Mouse (Mus musculus) stomach, postnatal 0 days (tissue): ENCODE data around the gene Phactr1. TPM values are rescaled to one million over a fixed set of nuclear protein-coding genes. Genes with fewer than 3 reads are reported as not detected.

ENCODE experiments used
- ATAC-seq: fragments of 200-750 bp; cut with Nextera tagmentation; 2 replicates; pipeline ENCODE4 v1.8.0; 2017; ENCODE audit not compliant: low FRiP score, low TSS enrichment
- DNase-seq: peaks from one replicate; pipeline ENCODE4 v3.0.0-alpha.2; 2016; ENCODE audit warnings: low spot score
- H3K27ac ChIP-seq: fragments of 300-500 bp; sonication (generic); replicated peaks from 2 replicates; pipeline ENCODE4 v1.5.1; 2014; ENCODE audit warnings: mild to moderate bottlenecking, control low read depth
- H3K27me3 ChIP-seq: fragments of 300-500 bp; sonication (generic); 2 replicates; pipeline ENCODE4 v1.6.1; 2014; ENCODE audit warnings: low read length; ENCODE audit not compliant: control insufficient read depth, insufficient read depth
- H3K36me3 ChIP-seq: fragments of 300-500 bp; sonication (generic); 2 replicates; pipeline ENCODE4 v1.6.1; 2014; ENCODE audit warnings: low read length, mixed read lengths; ENCODE audit not compliant: control insufficient read depth, insufficient read depth
- H3K4me1 ChIP-seq: fragments of 300-500 bp; sonication (generic); replicated peaks from 2 replicates; pipeline ENCODE4 v1.6.1; 2014; ENCODE audit warnings: antibody characterized with exemption; ENCODE audit not compliant: control insufficient read depth, insufficient read depth
- H3K4me2 ChIP-seq: fragments of 300-500 bp; sonication (generic); replicated peaks from 2 replicates; pipeline ENCODE4 v1.6.1; 2014; ENCODE audit warnings: low read depth, mild to moderate bottlenecking, control low read depth, moderate library complexity
- H3K4me3 ChIP-seq: fragments of 300-500 bp; sonication (generic); 2 replicates; pipeline ENCODE4 v1.5.1; 2014; ENCODE audit warnings: low read depth, low read length, control low read depth
- H3K9ac ChIP-seq: fragments of 300-500 bp; sonication (generic); 2 replicates; pipeline ENCODE4 v1.6.1; 2014; ENCODE audit warnings: mild to moderate bottlenecking, low read length, control low read depth, mixed read lengths
- H3K9me3 ChIP-seq: fragments of 300-500 bp; sonication (generic); 2 replicates; pipeline ENCODE4 v1.6.1; 2016; ENCODE audit warnings: low read length; ENCODE audit not compliant: control insufficient read depth
- CTCF ChIP-seq: IDR thresholded peaks from 2 replicates; pipeline ENCODE4 v1.5.1; 2016; ENCODE audit warnings: antibody characterized with exemption, low read depth, mild to moderate bottlenecking, moderate library complexity
- EP300 ChIP-seq: optimal IDR thresholded peaks from 2 replicates; pipeline ENCODE3; 2016; ENCODE audit warnings: antibody characterized with exemption
- WGBS: fragments of 180-500 bp; shearing (Covaris S2); extraction: QIAGEN DNeasy Blood & Tissue Kit; methylation state at CpG from one replicate; pipeline ENCODE4 v1.1.7; 2014; 5-methylcytosine and 5-hydroxymethylcytosine counted together
- polyA plus RNA-seq: library from polyadenylated mRNA; unstranded; fragments of >200 nt; fragmentation: Nextera tagmentation; extraction: Ambion mirVana; gene quantifications from 2 replicates; pipeline ENCODE4 v1.2.1, GENCODE M21; 2015

The Phactr1 gene
- polyA plus RNA-seq, 1 experiment from 2014 or later: 5.6 TPM

DNA sequence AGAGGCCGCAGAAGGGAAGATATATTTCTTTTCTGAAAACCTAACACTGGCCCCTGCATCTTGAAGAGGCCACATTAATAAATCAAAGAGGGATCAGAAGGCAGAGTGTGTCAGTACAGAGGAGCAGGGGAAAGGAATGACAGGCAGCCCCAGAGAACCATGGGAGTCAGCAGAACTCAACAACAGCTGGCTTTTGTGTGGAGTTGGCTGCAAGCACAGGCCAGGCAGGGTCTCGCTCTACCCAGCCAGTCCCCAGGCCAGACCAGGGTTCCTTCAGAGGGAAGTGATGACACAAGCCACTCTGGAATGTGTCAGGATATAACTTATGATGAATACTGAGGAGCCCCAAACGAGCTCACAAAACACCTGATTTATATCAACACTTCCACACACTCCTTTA lies 479.0 kb downstream of the Phactr1 start:
- Histone ChIP-seq H3K36me3 (no peaks in the 10 kb centered on the region), H3K4me2 (no peak overlapping the region), H3K9ac (no peak overlapping the region), H3K27ac (no peak overlapping the region), H3K4me3 (no peak overlapping the region), H3K4me1 (no peaks in the 10 kb centered on the region), H3K27me3 (no peaks in the 10 kb centered on the region), H3K9me3 (no peaks in the 10 kb centered on the region)
- TF ChIP-seq EP300 (no peak), CTCF (no peak)
- 35% methylated on average over 3 of the region's 3 CpGs for WGBS
- ATAC-seq (peak; percentile 38; the same call in 1 of the 2 replicates), DNase-seq (no peak)

DNA sequence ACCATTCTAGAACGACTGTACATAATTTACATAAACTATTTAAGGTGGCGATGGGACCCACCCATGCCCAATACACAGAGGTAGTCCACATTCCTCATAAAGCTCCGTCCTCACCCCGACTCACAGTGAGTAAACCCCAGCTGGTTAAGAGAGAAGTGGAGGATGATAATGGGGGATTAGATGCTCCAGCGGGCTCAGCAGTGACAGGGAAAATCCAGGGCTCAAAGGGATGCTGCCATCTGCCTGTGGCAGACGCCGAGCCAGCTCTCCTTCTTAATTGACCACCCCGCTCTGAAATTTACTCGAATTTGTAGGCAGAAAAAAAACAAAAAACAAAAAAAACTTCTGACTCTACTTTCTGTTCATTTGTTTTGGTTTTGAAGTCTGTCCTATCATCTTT lies 487.3 kb downstream of the Phactr1 start:
- no peak for TF ChIP-seq EP300
- no peak for TF ChIP-seq CTCF
- H3K4me2 ChIP-seq: no peak overlapping the region
- no peaks in the 10 kb centered on the region for H3K9me3 ChIP-seq
- peaks cover 4% of the 10 kb centered on the region; the same call in 1 of the 2 replicates for H3K36me3 ChIP-seq
- 81% methylated on average over 9 of the region's 9 CpGs for WGBS
- no peak overlapping the region for H3K9ac ChIP-seq
- no peak overlapping the region for H3K4me3 ChIP-seq
- ATAC-seq: no peak
- H3K27ac ChIP-seq: no peak overlapping the region
- no peak for DNase-seq
- no peaks in the 10 kb centered on the region for H3K4me1 ChIP-seq
- H3K27me3 ChIP-seq: no peaks in the 10 kb centered on the region

DNA sequence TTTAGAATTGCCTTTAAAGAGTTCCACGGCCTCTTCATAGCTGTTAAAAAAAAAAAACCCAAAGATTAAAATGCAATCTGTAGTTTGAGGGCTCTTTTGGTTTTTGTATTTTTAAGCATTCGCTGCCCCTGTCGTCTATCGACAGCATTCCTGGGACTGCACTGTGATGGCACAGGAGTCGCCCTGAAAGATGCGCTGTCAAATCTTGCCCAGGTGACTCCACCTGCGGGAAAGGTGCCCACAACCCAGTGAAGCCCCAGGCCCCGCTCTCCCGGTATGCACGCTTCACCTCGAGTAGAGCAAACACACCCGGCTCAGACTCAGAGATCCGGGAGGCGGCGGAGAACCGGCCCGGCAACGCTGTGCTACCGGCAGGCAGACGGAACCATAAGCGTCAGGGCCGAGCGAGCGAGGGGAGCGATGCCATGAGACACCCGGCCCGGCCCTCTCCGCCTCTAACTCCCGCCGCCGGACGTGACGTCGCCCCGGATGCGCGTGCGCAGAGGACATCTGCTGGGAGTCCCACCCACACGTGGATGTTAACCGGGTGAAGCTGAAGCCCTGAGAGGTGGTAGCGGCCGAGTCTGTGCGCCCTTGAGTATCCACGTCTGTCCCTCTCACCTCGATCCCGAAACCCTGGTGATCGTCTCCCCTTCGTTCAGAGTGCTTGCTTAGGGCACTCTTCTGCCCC lies 490.7 kb downstream of the Phactr1 start, which contains the start of gene Tbc1d7:
Tbc1d7 (minus strand) TSS at position 482 of the 691 bp plus-strand sequence.
- Histone ChIP-seq H3K27me3 (no peaks in the 10 kb centered on the region), H3K9me3 (no peaks in the 10 kb centered on the region), H3K4me2 (peak within 1 kb of the TSS; percentile 79), H3K27ac (peak within 1 kb of the TSS; percentile 79), H3K36me3 (0 out of 2 replicates have a peak, but pooled peaks cover 4% of the 10 kb centered on the region), H3K4me3 (peak within 1 kb of the TSS; percentile 61), H3K4me1 (no peaks in the 10 kb centered on the region), H3K9ac (peak within 1 kb of the TSS; percentile 82)
- DNase-seq (peak; percentile 98), ATAC-seq (peak; percentile 96)
- TF ChIP-seq EP300 (no peak), CTCF (peak; percentile 23; the same call in 1 of the 2 replicates)
- WGBS: under 1% methylated on average over 33 of the region's 48 CpGs

DNA sequence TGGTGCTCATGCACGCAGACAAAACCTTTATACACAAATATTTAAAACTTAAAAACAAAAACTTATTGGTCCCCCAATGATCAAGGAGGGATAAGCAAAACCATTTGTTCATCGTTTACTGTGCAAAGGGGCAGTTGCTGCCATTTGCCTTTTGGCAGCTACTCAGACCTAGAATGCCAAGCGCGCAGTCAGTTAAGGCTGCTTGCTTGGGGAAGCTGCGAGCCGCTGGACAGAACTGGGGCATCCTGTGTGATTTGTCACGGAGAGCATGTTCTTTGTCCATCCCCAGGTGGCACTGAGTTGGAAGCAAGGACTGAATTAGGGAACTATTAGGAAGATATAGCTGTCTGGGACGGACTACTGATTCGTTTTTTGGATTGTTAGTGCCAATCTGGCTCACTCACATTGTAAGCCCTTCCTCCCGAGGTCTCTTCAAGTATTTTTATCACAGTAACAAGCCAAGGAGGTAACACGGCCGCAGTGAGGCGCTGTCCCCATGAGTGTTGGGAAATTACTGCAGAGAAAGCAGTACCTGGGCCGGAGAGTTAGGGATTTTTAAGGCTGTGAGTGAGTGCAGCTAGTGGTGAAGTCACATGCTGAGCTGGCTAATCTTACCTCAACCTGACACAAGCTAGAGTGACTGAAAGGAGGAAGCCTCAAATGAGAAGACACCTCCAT lies 491.8 kb downstream of the Phactr1 start:
- DNase-seq: peak; percentile 45
- Histone ChIP-seq H3K9ac (no peak overlapping the region; the same call in 1 of the 2 replicates), H3K9me3 (no peaks in the 10 kb centered on the region), H3K4me2 (peak overlapping the region; percentile 79), H3K36me3 (0 out of 2 replicates have a peak, but pooled peaks cover 4% of the 10 kb centered on the region), H3K27ac (no peak overlapping the region), H3K4me3 (peak overlapping the region; percentile 61), H3K27me3 (no peaks in the 10 kb centered on the region), H3K4me1 (no peaks in the 10 kb centered on the region)
- 32% methylated on average over 14 of the region's 14 CpGs for WGBS
- TF ChIP-seq CTCF (peak; percentile 64), EP300 (no peak)
- no peak for ATAC-seq

DNA sequence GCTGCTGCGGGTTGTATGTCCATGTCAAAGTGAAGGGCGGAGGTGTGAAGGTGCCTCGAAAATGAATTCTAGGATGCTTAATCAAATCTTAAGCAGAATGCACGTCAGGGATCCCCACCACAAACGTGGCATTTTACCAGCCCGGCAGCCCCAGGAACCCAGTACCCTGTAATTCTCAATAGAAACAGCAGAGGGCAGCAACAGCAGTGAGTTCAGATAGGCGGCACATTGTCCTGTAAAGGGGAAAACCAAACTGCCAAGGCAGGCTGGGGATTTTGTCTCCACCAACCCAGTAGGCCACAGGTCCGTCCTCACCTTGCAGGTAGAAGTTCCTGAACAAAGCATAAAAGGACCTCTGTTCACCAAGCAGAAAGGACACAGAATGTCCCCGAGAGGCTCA lies 492.8 kb downstream of the Phactr1 start:
- WGBS: 11% methylated on average over 9 of the region's 9 CpGs
- ATAC-seq: no peak
- H3K4me2 ChIP-seq: no peak overlapping the region

DNA sequence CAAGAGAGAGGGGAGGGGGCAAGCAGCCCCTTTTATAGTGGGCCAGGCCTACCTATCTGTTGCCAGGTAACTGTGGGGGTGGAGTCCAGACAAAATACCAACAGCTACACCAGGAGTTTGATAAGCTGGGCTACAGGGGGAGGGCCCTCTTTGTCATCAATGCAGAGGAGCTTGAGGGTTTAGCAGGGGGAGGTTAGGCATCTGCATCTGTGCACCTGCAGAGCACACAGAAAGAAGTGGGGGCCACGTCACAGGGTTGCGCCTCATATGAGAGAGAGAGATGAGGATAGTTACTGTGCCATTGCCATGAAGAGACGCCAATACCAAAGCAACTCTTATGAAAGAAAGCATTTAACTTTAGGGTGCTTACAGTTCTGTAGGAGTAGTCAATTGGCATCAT lies 496.3 kb downstream of the Phactr1 start:
- DNase-seq (no peak), ATAC-seq (no peak)
- TF ChIP-seq EP300 (no peak), CTCF (no peak)
- Histone ChIP-seq H3K27me3 (no peaks in the 10 kb centered on the region), H3K4me1 (no peaks in the 10 kb centered on the region), H3K4me2 (no peak overlapping the region), H3K36me3 (no peaks in the 10 kb centered on the region), H3K9ac (no peak overlapping the region), H3K27ac (no peak overlapping the region), H3K4me3 (no peak overlapping the region), H3K9me3 (no peaks in the 10 kb centered on the region)
- WGBS: 87% methylated on average over 3 of the region's 3 CpGs

More for the DNA sequence above, 492.8 kb downstream of the Phactr1 start:
- no peaks in the 10 kb centered on the region for H3K27me3 ChIP-seq
- H3K4me1 ChIP-seq: no peaks in the 10 kb centered on the region
- H3K9me3 ChIP-seq: no peaks in the 10 kb centered on the region
- DNase-seq: peak; percentile 67
- peak; percentile 87 for TF ChIP-seq CTCF
- no peak for TF ChIP-seq EP300
- no peak overlapping the region for H3K9ac ChIP-seq
- no peak overlapping the region for H3K27ac ChIP-seq
- H3K4me3 ChIP-seq: no peak overlapping the region
- H3K36me3 ChIP-seq: 0 out of 2 replicates have a peak, but pooled peaks cover 4% of the 10 kb centered on the region
